Mouse (Mus musculus): ENCODE measurements around the gene Lipo3. TPM values are rescaled to one million over a fixed set of nuclear protein-coding genes. Genes with fewer than 3 reads are reported as not detected.

The Lipo3 gene
- polyA plus RNA-seq (2012; rRNA removed; ENCODE audit: low replicate concordance) = 3.4 and 4.0 TPM in 2 replicates

GRCm38 (mm10) chr19:33761287-33762086 lies at the start of gene Lipo3:
Gene Lipo3 (minus strand): TSS chr19:33761951.

GRCm38 (mm10) chr19:33787359-33787758 lies 25.6 kb upstream of the Lipo3 start, which contains the start of gene Lipo1:
Gene Lipo1 (minus strand): TSS chr19:33787459.

GRCm38 (mm10) chr19:33751259-33751658 lies 10.5 kb downstream of the Lipo3 start, which contains the start of gene Lipo2:
Gene Lipo2 (minus strand): TSS chr19:33751359.

GRCm38 (mm10) chr19:33625152-33625551 lies 136.6 kb downstream of the Lipo3 start, which contains the start of gene Gm8978:
Gene Gm8978 (minus strand): TSS chr19:33625252.

GRCm38 (mm10) chr19:33517680-33518079 lies 244.1 kb downstream of the Lipo3 start, which contains the start of gene Lipo4:
Gene Lipo4 (minus strand): TSS chr19:33517780.

Other genes with a start within 250 kb of the Lipo3 start
- gene Lipo4, start 244.2 kb downstream of the Lipo3 start, polyA plus RNA-seq (2012; rRNA removed; ENCODE audit: low replicate concordance) = not detected in 2 replicates
- gene Gm8978, start 136.7 kb downstream of the Lipo3 start, polyA plus RNA-seq (2012; rRNA removed; ENCODE audit: low replicate concordance) = not detected in 2 replicates
- gene Lipo2, start 10.6 kb downstream of the Lipo3 start, polyA plus RNA-seq (2012; rRNA removed; ENCODE audit: low replicate concordance) = not detected in 2 replicates
- not detected in 2 replicates for gene Lipo1, start 25.5 kb upstream of the Lipo3 start, polyA plus RNA-seq (2012; rRNA removed; ENCODE audit: low replicate concordance)
- gene Lipf, start 199.2 kb upstream of the Lipo3 start, polyA plus RNA-seq (2012; rRNA removed; ENCODE audit: low replicate concordance) = 0.07 TPM in 1 of 2 replicates, not detected in the other
- gene Lipk, start 246.3 kb upstream of the Lipo3 start, polyA plus RNA-seq (2012; rRNA removed; ENCODE audit: low replicate concordance) = 0.22 TPM in 1 of 2 replicates, not detected in the other

Measured in mammary gland, adult 2 months (tissue).